Comparison of ENCODE assay signal across 1 mouse cellular context in the genomic region with DNA sequence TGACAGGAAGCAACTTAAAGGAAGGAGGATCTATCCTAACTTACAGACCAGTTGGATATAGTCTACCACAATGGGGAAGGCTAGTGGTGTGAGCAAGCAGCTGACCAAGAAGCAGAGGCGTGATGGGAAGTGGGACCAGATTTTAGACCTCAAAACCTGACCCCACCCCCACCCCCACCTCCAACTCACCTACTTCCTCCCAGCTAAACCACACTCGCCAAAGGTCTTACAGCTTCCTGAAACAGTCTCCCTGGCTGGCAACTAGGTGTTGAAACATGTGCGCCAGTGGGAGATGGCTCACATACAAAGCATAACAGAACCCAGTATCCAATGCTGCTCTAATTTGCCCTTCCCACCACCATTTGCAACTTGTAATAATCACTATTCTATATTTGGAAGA.
TF ChIP-seq lines count a peak whose summit lies in the region.

No protein-coding gene starts in this region.

TF ChIP-seq in CH12.LX, 34 proteins besides CTCF, POLR2A, EP300 and RAD21 (continued from another document):
- peak; percentile 71 for TF ChIP-seq ELF1 (IDR thresholded peaks at IDR 0.05; ENCODE audit: low read depth, low read length)
- TF ChIP-seq PAX5 (IDR thresholded peaks at IDR 0.05; ENCODE audit: low read length), result no peak
- TF ChIP-seq KAT2A (IDR thresholded peaks at IDR 0.05; ENCODE audit: insufficient replicate concordance, low read length), result no peak
- TF ChIP-seq ZKSCAN1 (IDR thresholded peaks at IDR 0.05; ENCODE audit: borderline replicate concordance, low read depth, low read length), result no peak
- no peak for TF ChIP-seq NELFE (IDR thresholded peaks at IDR 0.05; ENCODE audit: low read depth, low read length)
- no peak for TF ChIP-seq RCOR1 (conservative IDR thresholded peaks at IDR 0.05; ENCODE audit: low read depth, low read length)
- TF ChIP-seq JUN (IDR thresholded peaks at IDR 0.05; ENCODE audit: insufficient read depth, low read depth, low read length), result 0 out of 2 replicates have a peak, but pooled peaks have one; percentile 8
- peak; percentile 91 for TF ChIP-seq BHLHE40 (IDR thresholded peaks at IDR 0.05; ENCODE audit: low read depth, low read length)
- TF ChIP-seq ETS1 (conservative IDR thresholded peaks at IDR 0.05; ENCODE audit: low read depth, low read length), result peak; percentile 44
- TF ChIP-seq SMC3 (IDR thresholded peaks at IDR 0.05; ENCODE audit: low read depth, low read length), result no peak
- TF ChIP-seq IRF4 (IDR thresholded peaks at IDR 0.05; ENCODE audit: low read depth, low read length), result peak; percentile 75
- TF ChIP-seq ZC3H11A (IDR thresholded peaks at IDR 0.05; ENCODE audit: low read depth, low read length), result no peak
- no peak for TF ChIP-seq HCFC1 (IDR thresholded peaks at IDR 0.05; ENCODE audit: low read depth, low read length)
- no peak for TF ChIP-seq SIN3A (IDR thresholded peaks at IDR 0.05; ENCODE audit: low read length)
- TF ChIP-seq MXI1 (IDR thresholded peaks at IDR 0.05; ENCODE audit: low read depth, low read length), result peak; percentile 45; the same call in 1 of the 2 replicates
- TF ChIP-seq MAFK (IDR thresholded peaks at IDR 0.05; ENCODE audit: insufficient replicate concordance, low read length), result no peak
- TF ChIP-seq UBTF (IDR thresholded peaks at IDR 0.05; ENCODE audit: low read depth, low read length), result no peak
- no peak for TF ChIP-seq TBP (conservative IDR thresholded peaks at IDR 0.05; ENCODE audit: low read depth, low read length)
- TF ChIP-seq ZMIZ1 (IDR thresholded peaks at IDR 0.05; ENCODE audit: low read depth, low read length), result no peak
